Comparison of ENCODE assay signal across 27 mouse cellular contexts in genomic region chr6:92388681-92389080, GRCm38 (mm10).
DNase-seq lines count a peak whose midpoint lies in the region; ATAC-seq and TF ChIP-seq lines count a peak whose summit lies in the region.
"Had no signal": no experiment of that assay in that cellular context is flagged by ENCODE, and none has a peak within 500 bp of the region (broad histone marks: within the 10 kb centered on the region; RNA-seq: fewer than 3 reads in every experiment).

No protein-coding gene starts in this region.

- no peaks in the 10 kb centered on the region for H3K4me1 ChIP-seq in kidney, postnatal 0 days (replicated peaks; ENCODE audit: insufficient read depth, low read length)
- H3K4me1 ChIP-seq in lung, postnatal 0 days (ENCODE audit: insufficient read depth, low read depth, low read length) = no peaks in the 10 kb centered on the region
- H3K4me1 ChIP-seq in lung, adult 2 months (ENCODE audit: control insufficient read depth, insufficient read depth, low read length) = peaks cover 5% of the 10 kb centered on the region
- H3K4me1 ChIP-seq: hindbrain, embryonic 15.5 days; midbrain, embryonic 15.5 days; neural tube, embryonic 15.5 days had no signal

- TF ChIP-seq EP300 in lung, postnatal 0 days (IDR thresholded peaks at IDR 0.05) = no peak

- no peaks in the 10 kb centered on the region for H3K9me3 ChIP-seq in kidney, postnatal 0 days (replicated peaks; ENCODE audit: low read length)
- H3K9me3 ChIP-seq in lung, postnatal 0 days (ENCODE audit: low read length) = no peaks in the 10 kb centered on the region
- H3K9me3 ChIP-seq: embryonic facial prominence, embryonic 12.5 days; hindbrain, embryonic 10.5 days; hindbrain, embryonic 15.5 days; midbrain, embryonic 10.5 days; midbrain, embryonic 15.5 days; neural tube, embryonic 15.5 days had no signal

- DNase-seq in gastrocnemius, postnatal 14 days = peak; percentile 14
- no peak for DNase-seq in gastrocnemius, postnatal 4 days (ENCODE audit: low spot score in 2 of 2)
- peak; percentile 12 for DNase-seq in kidney, postnatal 0 days (ENCODE audit: low spot score)
- DNase-seq in kidney, adult 11 months = no peak
- DNase-seq in lung, postnatal 0 days (ENCODE audit: low spot score) = peak; percentile 30
- no peak for DNase-seq in lung, adult 2 months
- DNase-seq in skeletal muscle tissue, adult 2 months (ENCODE audit: low read depth, low spot score) = peak; percentile 7
- DNase-seq: adrenal gland, postnatal 25 days; cerebellum, adult 11-12 months; cerebellum, postnatal 10 days; kidney, adult 8-10 months; kidney, postnatal 10 days; liver; retina, postnatal 1 day; right cerebral cortex, postnatal 14 days; thymus, adult 18-20 months; thymus, postnatal 36 days had no signal

- intact Hi-C loops in gastrocnemius, postnatal 14 days (cut with DNase I; ENCODE audit: low total_unique reads) = no loop called here

- 43% methylated on average over 5 of the region's 5 CpGs for WGBS in kidney, postnatal 0 days
- 52% methylated on average over 5 of the region's 5 CpGs for WGBS in lung, postnatal 0 days
- 39% methylated on average over 5 of the region's 5 CpGs for WGBS in lung, adult 2 months

- H3K4me3 ChIP-seq in kidney, postnatal 0 days (replicated peaks; ENCODE audit: low read depth, low read length) = no peak overlapping the region
- H3K4me3 ChIP-seq in lung, postnatal 0 days (ENCODE audit: low read depth, low read length) = no peak overlapping the region
- no peak overlapping the region for H3K4me3 ChIP-seq in lung, adult 2 months (replicated peaks; ENCODE audit: extremely low read depth, low read depth, low read length)
- H3K4me3 ChIP-seq: embryonic facial prominence, embryonic 12.5 days; hindbrain, embryonic 10.5 days; hindbrain, embryonic 15.5 days; midbrain, embryonic 10.5 days; midbrain, embryonic 15.5 days; neural tube, embryonic 15.5 days had no signal

- H3K27me3 ChIP-seq in kidney, postnatal 0 days (ENCODE audit: insufficient read depth, low read length) = no peaks in the 10 kb centered on the region
- H3K27me3 ChIP-seq in lung, postnatal 0 days (replicated peaks; ENCODE audit: insufficient read depth, low read length) = no peaks in the 10 kb centered on the region
- H3K27me3 ChIP-seq: embryonic facial prominence, embryonic 12.5 days; hindbrain, embryonic 15.5 days; midbrain, embryonic 15.5 days; neural tube, embryonic 15.5 days had no signal

- no peaks in the 10 kb centered on the region for H3K36me3 ChIP-seq in kidney, postnatal 0 days (ENCODE audit: insufficient read depth, low read length)
- H3K36me3 ChIP-seq in lung, postnatal 0 days (ENCODE audit: insufficient read depth, low read length) = no peaks in the 10 kb centered on the region
- H3K36me3 ChIP-seq: embryonic facial prominence, embryonic 12.5 days; hindbrain, embryonic 10.5 days; hindbrain, embryonic 15.5 days; midbrain, embryonic 10.5 days; midbrain, embryonic 15.5 days had no signal

- no peak for TF ChIP-seq CTCF in kidney, postnatal 0 days (IDR thresholded peaks at IDR 0.05; ENCODE audit: low read depth)
- no peak for TF ChIP-seq CTCF in lung, postnatal 0 days (IDR thresholded peaks at IDR 0.05)
- no peak for TF ChIP-seq CTCF in lung, adult 2 months (IDR thresholded peaks at IDR 0.05; ENCODE audit: insufficient read depth, low read length)

- no peak overlapping the region for H3K27ac ChIP-seq in kidney, postnatal 0 days
- H3K27ac ChIP-seq in lung, postnatal 0 days (ENCODE audit: low read length) = no peak overlapping the region
- H3K27ac ChIP-seq: embryonic facial prominence, embryonic 12.5 days; hindbrain, embryonic 10.5 days; hindbrain, embryonic 15.5 days; midbrain, embryonic 10.5 days; midbrain, embryonic 15.5 days; neural tube, embryonic 15.5 days had no signal

- H3K4me2 ChIP-seq in kidney, postnatal 0 days (ENCODE audit: low read length) = no peak overlapping the region
- H3K4me2 ChIP-seq in lung, postnatal 0 days (replicated peaks; ENCODE audit: low read depth, low read length) = no peak overlapping the region
- H3K4me2 ChIP-seq: embryonic facial prominence, embryonic 12.5 days; heart, embryonic 11.5 days; hindbrain, embryonic 15.5 days; midbrain, embryonic 15.5 days; neural tube, embryonic 15.5 days had no signal

- TF ChIP-seq POLR2A in lung, adult 2 months (IDR thresholded peaks at IDR 0.05; ENCODE audit: borderline replicate concordance, extremely low read depth, low read depth, low read length) = no peak

- H3K9ac ChIP-seq in kidney, postnatal 0 days (ENCODE audit: low read depth, low read length) = no peak overlapping the region
- H3K9ac ChIP-seq in lung, postnatal 0 days (replicated peaks; ENCODE audit: low read depth) = no peak overlapping the region
- H3K9ac ChIP-seq: embryonic facial prominence, embryonic 12.5 days; hindbrain, embryonic 15.5 days; midbrain, embryonic 15.5 days; neural tube, embryonic 15.5 days had no signal

- ATAC-seq in kidney, postnatal 0 days (replicated peaks; ENCODE audit: low FRiP score, low read depth) = no peak
- ATAC-seq in lung, postnatal 0 days = peak; percentile 57
- ATAC-seq: CD4-positive, CD25-positive, alpha-beta regulatory T cell, adult 4 months; forebrain, embryonic 14.5 days; inflammation-experienced regulatory T-cells, adult 6 months; midbrain, embryonic 15.5 days had no signal

Comparison
In these comparisons a context has a peak if more than half of its experiments do, and no peak if none do; other contexts are left out.
1. DNase-seq: peak in gastrocnemius, postnatal 14 days (single experiment), kidney, postnatal 0 days (single experiment), lung, postnatal 0 days (single experiment) and skeletal muscle tissue, adult 2 months (single experiment); none in gastrocnemius, postnatal 4 days (0 of 2), kidney, adult 11 months (single experiment) and lung, adult 2 months (single experiment).